Mouse (Mus musculus): Measurements from ENCODE around the gene Gm15557. TPM values are rescaled to one million over a fixed set of nuclear protein-coding genes. Genes with fewer than 3 reads are reported as not detected.

Gene Gm15557
- polyA plus RNA-seq, 1 experiment from 2014 or later, result not detected

DNA sequence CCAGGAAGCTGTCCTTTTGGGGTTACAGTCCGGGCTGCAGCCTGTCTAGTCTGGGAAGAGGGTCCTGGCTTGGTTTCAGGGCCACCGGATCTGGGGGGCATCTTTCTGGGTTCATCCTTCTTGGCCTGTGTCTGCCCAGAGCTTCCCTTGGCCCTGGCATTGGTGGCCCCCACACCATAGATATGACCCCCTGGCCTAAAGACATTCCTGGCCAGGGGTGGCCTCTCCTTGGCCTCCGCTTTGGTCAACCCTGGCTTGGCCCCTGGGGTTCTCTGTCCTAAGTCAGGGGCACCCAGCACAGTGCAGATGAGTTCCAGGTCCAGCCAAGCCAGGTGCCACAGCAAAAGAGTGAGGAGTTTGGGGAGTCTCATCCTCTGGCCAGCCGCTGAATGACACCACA is 4.2 kb downstream of the Gm15557 start:
- Histone ChIP-seq H3K27ac (no peak overlapping the region), H3K36me3 (ENCODE audit: inconsistent target) (no peaks in the 10 kb centered on the region), H3K4me3 (ENCODE audit: inconsistent target) (no peak overlapping the region), H3K79me2 (ENCODE audit: inconsistent target) (no peaks in the 10 kb centered on the region)
- 97% methylated on average over 4 of the region's 4 CpGs for WGBS (ENCODE audit: missing documents)

- 89% methylated on average over 13 of the region's 13 CpGs for WGBS (ENCODE audit: missing documents)
- Histone ChIP-seq H3K36me3 (ENCODE audit: inconsistent target) (no peaks in the 10 kb centered on the region), H3K27ac (no peak within 1 kb of the TSS), H3K79me2 (ENCODE audit: inconsistent target) (no peaks in the 10 kb centered on the region), H3K4me3 (ENCODE audit: inconsistent target) (no peak within 1 kb of the TSS)
Observed at GRCm38 (mm10) chr2:155945124-155945523, 4.6 kb downstream of the Gm15557 start, which contains the start of gene Gdf5. Gene Gdf5 (minus strand): TSS chr2:155945367.

DNA sequence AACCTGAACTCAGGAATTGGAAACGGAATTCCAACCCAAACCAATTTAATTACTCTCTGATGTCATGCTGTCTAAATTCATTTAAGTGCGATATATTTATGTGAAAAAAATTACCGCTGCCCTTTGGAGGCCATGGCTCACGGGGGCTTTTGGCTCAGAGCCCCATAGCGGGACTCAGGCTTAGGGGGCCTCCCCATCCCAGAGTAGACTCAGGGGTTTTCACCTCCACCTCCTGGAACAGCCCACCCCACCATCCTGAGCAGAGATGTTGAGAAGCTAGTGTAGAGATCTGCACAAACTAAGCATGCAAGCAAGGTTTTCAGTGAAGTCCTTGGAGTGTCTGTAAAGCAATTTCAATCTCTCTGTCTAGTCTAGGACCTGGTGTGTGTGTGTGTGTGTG is 5.1 kb downstream of the Gm15557 start:
- no peak overlapping the region for H3K27ac ChIP-seq
- WGBS (ENCODE audit: missing documents), result 91% methylated on average over 4 of the region's 5 CpGs
- no peak overlapping the region for H3K4me3 ChIP-seq (ENCODE audit: inconsistent target)
- no peaks in the 10 kb centered on the region for H3K79me2 ChIP-seq (ENCODE audit: inconsistent target)
- no peaks in the 10 kb centered on the region for H3K36me3 ChIP-seq (ENCODE audit: inconsistent target)

- no peaks in the 10 kb centered on the region for H3K36me3 ChIP-seq (ENCODE audit: inconsistent target)
- no peak overlapping the region for H3K4me3 ChIP-seq (ENCODE audit: inconsistent target)
- no peak overlapping the region for H3K27ac ChIP-seq
- WGBS (ENCODE audit: missing documents), result 8% methylated on average over 6 of the region's 7 CpGs
- H3K79me2 ChIP-seq (ENCODE audit: inconsistent target), result no peaks in the 10 kb centered on the region
Observed at GRCm38 (mm10) chr2:155946069-155946468, 5.5 kb downstream of the Gm15557 start.

DNA sequence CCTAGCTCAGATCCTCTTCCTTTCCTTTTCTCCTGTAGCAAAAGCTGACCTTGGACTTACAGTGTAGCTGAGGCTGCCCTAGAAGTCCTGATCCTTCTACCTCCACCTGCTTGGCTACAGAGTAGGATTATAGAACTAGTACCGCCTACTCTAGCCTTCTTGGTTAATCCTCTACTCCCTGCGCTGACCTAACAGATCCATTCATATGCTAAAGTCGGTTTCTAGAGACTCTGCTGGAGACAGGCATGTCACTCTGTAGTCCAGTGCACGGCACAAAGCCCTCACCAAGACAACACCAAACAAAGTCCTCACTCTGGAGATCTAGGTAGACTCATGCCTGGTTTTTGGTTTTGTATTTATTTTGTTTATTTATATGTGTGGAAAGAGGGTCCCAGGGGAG is 6.0 kb downstream of the Gm15557 start:
- H3K36me3 ChIP-seq (ENCODE audit: inconsistent target), result no peaks in the 10 kb centered on the region
- H3K27ac ChIP-seq, result no peak overlapping the region
- H3K4me3 ChIP-seq (ENCODE audit: inconsistent target), result no peak overlapping the region
- WGBS (ENCODE audit: missing documents), result 79% methylated on average over 4 of the region's 4 CpGs
- no peaks in the 10 kb centered on the region for H3K79me2 ChIP-seq (ENCODE audit: inconsistent target)

DNA sequence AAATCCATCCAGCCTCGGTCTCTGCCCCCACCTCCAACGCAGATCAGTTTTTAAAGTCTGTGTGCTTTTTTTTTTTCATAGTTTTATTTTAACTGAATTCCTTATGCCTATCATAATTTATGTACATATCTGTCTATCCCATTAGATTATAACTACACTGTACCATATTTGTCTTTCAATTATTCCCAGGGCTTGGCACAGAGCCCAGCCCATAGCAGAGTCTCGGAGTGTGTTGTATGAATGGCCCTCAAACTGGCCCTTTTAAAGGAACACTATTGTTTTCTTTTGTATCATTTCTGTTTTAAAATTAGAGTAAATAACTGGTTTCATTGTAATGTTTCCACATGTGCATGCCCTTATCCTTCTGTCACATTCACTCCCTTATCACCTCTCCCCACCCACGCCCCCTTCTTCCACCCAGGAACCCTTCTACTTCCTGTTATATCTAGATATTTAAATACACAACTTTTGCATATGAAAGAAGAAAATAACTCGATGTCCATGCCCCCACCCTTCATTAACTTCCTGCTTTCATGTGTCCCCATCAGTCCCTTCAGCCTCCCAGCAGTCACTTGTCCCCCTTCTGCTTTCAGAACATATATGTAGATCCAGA is 7.0 kb downstream of the Gm15557 start:
- 51% methylated on average over 5 of the region's 5 CpGs for WGBS (ENCODE audit: missing documents)
- Histone ChIP-seq H3K4me3 (ENCODE audit: inconsistent target) (no peak overlapping the region), H3K79me2 (ENCODE audit: inconsistent target) (no peaks in the 10 kb centered on the region), H3K36me3 (ENCODE audit: inconsistent target) (no peaks in the 10 kb centered on the region), H3K27ac (no peak overlapping the region)

DNA sequence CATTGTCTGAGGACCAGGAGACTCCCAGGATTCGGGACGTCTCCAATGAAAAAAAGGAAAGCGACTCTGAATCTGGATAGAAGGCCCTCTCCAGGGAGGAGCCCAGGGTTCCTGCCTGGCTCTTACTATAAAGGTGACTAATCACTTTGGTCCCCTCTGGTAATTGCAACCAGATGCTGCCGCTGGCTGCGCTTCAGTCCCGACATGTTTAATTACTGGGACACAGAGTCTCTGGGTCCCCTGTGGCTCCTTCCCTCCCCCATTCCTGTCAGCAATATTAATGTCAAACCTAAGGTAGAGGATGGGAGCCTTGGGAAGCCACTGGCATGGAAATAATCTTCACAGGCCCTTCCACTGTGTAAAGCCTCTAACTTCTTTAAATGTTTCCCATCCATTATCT is 8.8 kb downstream of the Gm15557 start:
- H3K79me2 ChIP-seq (ENCODE audit: inconsistent target), result no peaks in the 10 kb centered on the region
- no peak overlapping the region for H3K27ac ChIP-seq
- H3K36me3 ChIP-seq (ENCODE audit: inconsistent target), result no peaks in the 10 kb centered on the region
- WGBS (ENCODE audit: missing documents), result 71% methylated on average over 6 of the region's 6 CpGs
- no peak overlapping the region for H3K4me3 ChIP-seq (ENCODE audit: inconsistent target)

DNA sequence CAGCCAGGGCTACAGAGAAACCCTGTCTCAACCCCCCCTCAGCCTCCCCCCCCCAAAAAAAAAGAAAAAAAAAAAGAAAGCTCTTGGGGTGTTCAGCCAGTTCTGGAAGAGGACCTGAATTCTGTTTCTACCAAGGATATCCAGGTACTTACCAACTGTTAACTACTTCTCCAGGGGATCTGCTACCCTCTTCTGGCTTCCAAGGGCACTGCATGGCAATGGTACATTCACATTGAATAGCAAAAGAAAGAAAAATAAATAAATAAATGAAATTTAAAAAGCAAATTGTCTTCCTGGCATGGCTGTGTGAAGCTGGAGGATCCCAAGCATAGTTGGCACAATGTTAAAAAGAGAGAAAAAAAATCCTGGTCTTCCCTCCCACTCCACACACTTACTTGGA is 11.5 kb downstream of the Gm15557 start:
- no peak overlapping the region for H3K27ac ChIP-seq
- H3K79me2 ChIP-seq (ENCODE audit: inconsistent target), result peaks cover 4% of the 10 kb centered on the region
- H3K36me3 ChIP-seq (ENCODE audit: inconsistent target), result no peaks in the 10 kb centered on the region
- H3K4me3 ChIP-seq (ENCODE audit: inconsistent target), result no peak overlapping the region

DNA sequence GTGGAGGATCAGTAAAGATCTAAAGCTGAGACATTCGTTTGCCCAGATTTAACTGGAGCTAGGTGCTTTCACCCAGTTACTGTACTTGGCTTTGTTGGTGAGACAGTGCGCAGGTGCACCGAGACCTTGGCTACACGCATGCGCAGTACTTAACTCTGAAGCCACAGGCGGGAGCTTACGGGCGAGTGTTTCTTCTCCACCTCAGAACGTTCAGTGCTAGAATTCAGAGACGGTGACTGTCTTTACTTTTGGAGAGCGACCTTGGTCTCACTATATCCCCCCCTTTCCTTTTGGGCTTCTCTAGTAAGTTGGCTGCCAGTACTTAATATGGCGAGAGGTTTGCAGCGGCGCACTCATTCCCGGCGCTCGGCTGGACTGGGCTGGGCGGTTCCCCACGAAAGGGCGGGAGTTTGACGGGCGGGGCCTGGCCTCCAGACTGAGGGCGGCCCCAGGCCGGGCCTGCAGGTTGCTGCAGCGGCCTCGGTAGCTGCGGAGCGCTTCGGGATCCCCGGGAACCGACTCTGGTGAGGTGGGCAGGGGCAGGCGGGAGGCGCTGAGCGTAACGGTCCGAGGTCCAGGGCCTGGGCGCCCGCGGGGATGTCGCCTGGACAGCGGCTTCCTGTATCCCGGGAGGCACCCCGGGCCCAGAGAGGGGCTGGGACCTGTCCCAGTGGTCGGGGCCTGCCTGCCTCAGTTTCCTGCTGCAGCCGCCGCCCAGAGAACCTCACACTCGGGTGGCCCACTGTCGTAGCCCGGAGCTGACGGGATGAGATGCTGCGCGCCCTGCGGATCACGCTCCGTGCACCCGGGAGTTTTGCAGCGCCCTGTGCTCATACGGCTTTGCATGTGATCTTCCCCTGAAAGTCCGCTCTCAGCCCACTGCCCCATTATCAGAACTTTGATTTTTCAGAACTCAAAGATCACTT is 15.9 kb downstream of the Gm15557 start, which contains the start of gene Cep250:
Gene Cep250 (plus strand): TSS at position 325 of the 926 bp plus-strand sequence.
- H3K27ac ChIP-seq, result peak within 1 kb of the TSS; percentile 92
- peaks cover 45% of the 10 kb centered on the region for H3K79me2 ChIP-seq (ENCODE audit: inconsistent target)
- peak within 1 kb of the TSS; percentile 59 for H3K4me3 ChIP-seq (ENCODE audit: inconsistent target)
- under 1% methylated on average over 57 of the region's 59 CpGs for WGBS (ENCODE audit: missing documents)
- no peaks in the 10 kb centered on the region for H3K36me3 ChIP-seq (ENCODE audit: inconsistent target)

DNA sequence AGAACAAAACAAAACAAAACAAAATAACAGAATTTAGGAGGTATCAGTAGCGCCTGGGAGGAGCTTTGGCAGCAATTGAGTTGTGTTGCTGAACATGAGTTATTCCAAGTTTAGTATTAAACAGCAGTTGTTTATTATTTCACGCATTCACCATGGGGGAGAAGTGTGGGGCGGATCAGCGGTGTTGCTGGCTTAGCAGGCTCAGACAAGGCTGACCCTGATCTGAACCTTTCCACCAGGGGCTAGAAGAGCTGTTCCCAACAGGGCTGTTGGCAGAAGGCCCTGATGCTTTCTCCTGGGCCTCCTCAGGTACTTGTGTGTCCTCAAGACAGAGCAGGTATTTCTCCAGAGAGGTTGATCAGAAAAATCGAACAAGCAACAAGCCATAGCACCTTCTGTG is 19.5 kb downstream of the Gm15557 start:
- WGBS (ENCODE audit: missing documents), result 95% methylated on average over 5 of the region's 5 CpGs
- Histone ChIP-seq H3K79me2 (ENCODE audit: inconsistent target) (peaks cover 45% of the 10 kb centered on the region), H3K27ac (no peak overlapping the region), H3K36me3 (ENCODE audit: inconsistent target) (peaks cover 19% of the 10 kb centered on the region; the same call in 1 of the 2 replicates), H3K4me3 (ENCODE audit: inconsistent target) (no peak overlapping the region)

GRCm38 (mm10) chr2:155961862-155962261 is 21.3 kb downstream of the Gm15557 start:
- no peak overlapping the region for H3K27ac ChIP-seq
- 93% methylated on average over 10 of the region's 10 CpGs for WGBS (ENCODE audit: missing documents)
- peaks cover 42% of the 10 kb centered on the region for H3K79me2 ChIP-seq (ENCODE audit: inconsistent target)
- no peak overlapping the region for H3K4me3 ChIP-seq (ENCODE audit: inconsistent target)
- H3K36me3 ChIP-seq (ENCODE audit: inconsistent target), result peaks cover 35% of the 10 kb centered on the region

DNA sequence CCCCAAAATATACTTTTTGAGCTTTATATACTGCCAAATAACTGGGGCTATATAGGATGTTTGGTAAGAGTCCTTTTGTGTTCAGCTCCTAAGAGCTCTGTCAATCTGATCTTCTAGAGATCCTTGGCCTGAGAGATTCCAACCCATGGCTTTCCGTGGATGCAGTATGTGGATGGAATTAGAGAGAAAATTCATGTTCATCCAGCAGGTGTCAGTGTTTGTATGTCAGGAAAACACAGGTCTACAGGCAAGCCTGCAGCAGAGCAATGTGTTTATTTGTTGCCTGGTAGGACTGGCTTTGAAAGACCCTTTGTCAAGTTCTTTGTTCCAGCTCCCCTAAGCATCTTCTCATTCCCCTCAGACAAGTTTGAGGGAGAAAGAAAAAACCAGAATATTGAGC is 22.5 kb downstream of the Gm15557 start:
- 80% methylated on average over 1 of the region's 1 CpGs for WGBS (ENCODE audit: missing documents)
- peaks cover 46% of the 10 kb centered on the region for H3K36me3 ChIP-seq (ENCODE audit: inconsistent target)
- peaks cover 31% of the 10 kb centered on the region for H3K79me2 ChIP-seq (ENCODE audit: inconsistent target)
- H3K27ac ChIP-seq, result no peak overlapping the region
- H3K4me3 ChIP-seq (ENCODE audit: inconsistent target), result no peak overlapping the region

DNA sequence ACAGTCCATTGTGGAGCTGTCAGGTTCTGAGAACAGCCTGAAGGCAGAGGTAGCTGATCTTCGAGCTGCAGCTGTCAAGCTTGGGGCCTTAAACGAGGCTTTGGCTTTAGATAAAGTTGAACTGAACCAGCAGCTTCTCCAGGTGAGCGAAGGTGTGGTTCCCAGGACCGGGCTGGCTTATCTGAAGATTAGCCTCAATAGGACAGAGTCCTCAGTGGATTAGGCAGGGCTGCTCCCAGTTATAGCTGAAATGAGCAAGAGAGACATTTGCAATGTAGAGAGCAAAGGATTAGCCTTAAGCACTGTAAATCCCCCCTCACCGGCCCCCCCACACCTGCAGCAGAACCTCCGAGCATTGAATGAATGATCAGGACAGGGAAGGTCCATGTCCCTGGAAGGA is 32.8 kb downstream of the Gm15557 start:
- WGBS (ENCODE audit: missing documents), result 97% methylated on average over 5 of the region's 6 CpGs
- no peak overlapping the region for H3K27ac ChIP-seq
- H3K79me2 ChIP-seq (ENCODE audit: inconsistent target), result no peaks in the 10 kb centered on the region
- H3K36me3 ChIP-seq (ENCODE audit: inconsistent target), result peaks cover 53% of the 10 kb centered on the region; the same call in 1 of the 2 replicates
- no peak overlapping the region for H3K4me3 ChIP-seq (ENCODE audit: inconsistent target)

DNA sequence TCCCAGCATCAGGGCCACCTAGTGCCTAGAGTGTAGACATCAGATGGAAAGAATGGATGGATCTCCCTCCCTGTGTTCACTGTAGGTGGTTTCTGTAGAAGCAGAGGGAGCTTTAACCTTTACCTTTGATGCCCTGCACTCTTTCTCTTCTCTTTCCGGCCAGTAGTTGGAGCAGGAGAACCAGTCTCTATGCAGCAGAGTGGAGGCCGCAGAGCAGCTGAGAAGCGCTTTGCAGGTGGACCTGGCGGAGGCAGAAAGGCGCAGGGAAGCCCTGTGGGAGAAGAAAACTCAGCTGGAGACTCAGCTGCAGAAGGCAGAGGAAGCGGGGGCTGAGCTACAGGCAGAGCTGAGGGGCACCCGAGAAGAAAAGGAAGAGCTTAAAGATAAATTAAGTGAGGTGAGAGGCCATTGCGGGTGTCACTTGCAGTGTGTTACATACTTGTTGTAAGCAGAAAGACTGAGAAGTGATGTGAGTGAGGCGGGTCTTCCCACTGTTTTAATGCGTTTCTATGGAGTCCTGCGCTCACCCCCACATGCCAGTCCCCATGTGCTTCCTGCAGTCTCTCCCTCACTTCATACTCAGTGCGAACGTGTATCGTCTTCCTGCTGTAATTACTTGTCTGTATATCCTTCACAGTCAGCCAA is 33.7 kb downstream of the Gm15557 start:
- Histone ChIP-seq H3K79me2 (ENCODE audit: inconsistent target) (no peaks in the 10 kb centered on the region), H3K36me3 (ENCODE audit: inconsistent target) (peaks cover 48% of the 10 kb centered on the region; the same call in 1 of the 2 replicates), H3K27ac (no peak overlapping the region), H3K4me3 (ENCODE audit: inconsistent target) (no peak overlapping the region)
- WGBS (ENCODE audit: missing documents), result 87% methylated on average over 14 of the region's 14 CpGs
